Mouse (Mus musculus) heart, embryonic 15.5 days (tissue): ENCODE data around the gene Stim1. TPM values are rescaled to one million over a fixed set of nuclear protein-coding genes. Genes with fewer than 3 reads are reported as not detected.

Experiments used
- ATAC-seq: fragments of 200-750 bp; cut with Nextera tagmentation; replicated peaks from 2 replicates; pipeline ENCODE4 v1.8.0; 2017; ENCODE audit warnings: low read depth, moderate TSS enrichment; ENCODE audit not compliant: insufficient number of reproducible peaks, insufficient read depth, low FRiP score
- H3K27ac ChIP-seq: fragments of 300-500 bp; sonication (generic); 2 replicates; pipeline ENCODE4 v1.5.1; 2015; ENCODE audit warnings: mild to moderate bottlenecking, inconsistent platforms
- H3K27me3 ChIP-seq: fragments of 300-500 bp; sonication (generic); 2 replicates; pipeline ENCODE4 v1.6.1; 2015; ENCODE audit warnings: inconsistent platforms
- H3K36me3 ChIP-seq: fragments of 300-500 bp; sonication (generic); 2 replicates; pipeline ENCODE4 v1.6.1; 2015; ENCODE audit warnings: mild to moderate bottlenecking, inconsistent platforms
- H3K4me1 ChIP-seq: fragments of 300-500 bp; sonication (generic); replicated peaks from 2 replicates; pipeline ENCODE4 v1.6.1; 2015; ENCODE audit warnings: inconsistent platforms
- H3K4me2 ChIP-seq: fragments of 300-500 bp; sonication (generic); 2 replicates; pipeline ENCODE4 v1.6.1; 2015; ENCODE audit warnings: inconsistent platforms, mild to moderate bottlenecking, moderate library complexity
- H3K4me3 ChIP-seq: fragments of 300-500 bp; sonication (generic); 2 replicates; pipeline ENCODE4 v1.5.1; 2015; ENCODE audit warnings: mild to moderate bottlenecking, inconsistent platforms
- H3K9ac ChIP-seq: fragments of 300-500 bp; sonication (generic); 2 replicates; pipeline ENCODE4 v1.6.1; 2015; ENCODE audit warnings: mild to moderate bottlenecking, inconsistent platforms
- H3K9me3 ChIP-seq: fragments of 300-500 bp; sonication (generic); replicated peaks from 2 replicates; pipeline ENCODE4 v1.6.1; 2016; ENCODE audit warnings: inconsistent platforms
- WGBS: fragments of 180-500 bp; shearing (Covaris S2); methylation state at CpG from one replicate; pipeline ENCODE4 v1.1.7; 2015; ENCODE audit warnings: mixed read lengths; 5-methylcytosine and 5-hydroxymethylcytosine counted together
- polyA plus RNA-seq: library from polyadenylated mRNA; unstranded; fragments of >200 nt; fragmentation: Nextera tagmentation; extraction: Ambion mirVana; gene quantifications from 2 replicates; pipeline ENCODE4 v1.2.1, GENCODE M21; 2015

Gene Stim1
- polyA plus RNA-seq, 1 experiment from 2014 or later: 14.7 TPM

- no peaks in the 10 kb centered on the region for H3K4me1 ChIP-seq
- H3K4me3 ChIP-seq: no peak overlapping the region
- no peak overlapping the region for H3K4me2 ChIP-seq
- no peak overlapping the region for H3K9ac ChIP-seq
- WGBS: 83% methylated on average over 1 of the region's 1 CpGs
- H3K36me3 ChIP-seq: no peaks in the 10 kb centered on the region
- no peaks in the 10 kb centered on the region for H3K27me3 ChIP-seq
- ATAC-seq: no peak
- no peaks in the 10 kb centered on the region for H3K9me3 ChIP-seq
- no peak overlapping the region for H3K27ac ChIP-seq
These were observed 96.2 kb downstream of the Stim1 start for GRCm38 (mm10) chr7:102363853-102364252.

- no peak for ATAC-seq
- H3K36me3 ChIP-seq: no peaks in the 10 kb centered on the region
- H3K4me1 ChIP-seq: peaks cover 2% of the 10 kb centered on the region; the same call in 1 of the 2 replicates
- no peak overlapping the region for H3K27ac ChIP-seq
- no peak overlapping the region for H3K4me3 ChIP-seq
- H3K9me3 ChIP-seq: no peaks in the 10 kb centered on the region
- H3K4me2 ChIP-seq: no peak overlapping the region
- no peak overlapping the region for H3K9ac ChIP-seq
- WGBS: 24% methylated on average over 4 of the region's 4 CpGs
- no peaks in the 10 kb centered on the region for H3K27me3 ChIP-seq
These were observed 102.1 kb downstream of the Stim1 start for GRCm38 (mm10) chr7:102369661-102370060.

GRCm38 (mm10) chr7:102370526-102370925 lies 102.9 kb downstream of the Stim1 start:
- Histone ChIP-seq H3K9me3 (no peaks in the 10 kb centered on the region), H3K27ac (no peak overlapping the region), H3K9ac (no peak overlapping the region), H3K4me1 (peaks cover 2% of the 10 kb centered on the region; the same call in 1 of the 2 replicates), H3K4me2 (no peak overlapping the region), H3K36me3 (no peaks in the 10 kb centered on the region), H3K27me3 (no peaks in the 10 kb centered on the region), H3K4me3 (no peak overlapping the region)
- ATAC-seq: no peak
- 77% methylated on average over 5 of the region's 5 CpGs for WGBS

GRCm38 (mm10) chr7:102373382-102374072 lies 105.9 kb downstream of the Stim1 start:
- Histone ChIP-seq H3K4me2 (no peak overlapping the region), H3K4me1 (peaks cover 2% of the 10 kb centered on the region; the same call in 1 of the 2 replicates), H3K9me3 (no peaks in the 10 kb centered on the region), H3K27ac (no peak overlapping the region), H3K4me3 (no peak overlapping the region), H3K27me3 (no peaks in the 10 kb centered on the region), H3K9ac (no peak overlapping the region), H3K36me3 (no peaks in the 10 kb centered on the region)
- WGBS: 84% methylated on average over 3 of the region's 3 CpGs
- ATAC-seq: no peak

GRCm38 (mm10) chr7:102383221-102383620 lies 115.6 kb downstream of the Stim1 start:
- no peaks in the 10 kb centered on the region for H3K36me3 ChIP-seq
- no peaks in the 10 kb centered on the region for H3K9me3 ChIP-seq
- 80% methylated on average over 7 of the region's 7 CpGs for WGBS
- H3K9ac ChIP-seq: no peak overlapping the region
- peaks cover 2% of the 10 kb centered on the region; the same call in 1 of the 2 replicates for H3K4me1 ChIP-seq
- no peak for ATAC-seq
- no peaks in the 10 kb centered on the region for H3K27me3 ChIP-seq
- no peak overlapping the region for H3K4me2 ChIP-seq
- no peak overlapping the region for H3K27ac ChIP-seq
- H3K4me3 ChIP-seq: no peak overlapping the region

GRCm38 (mm10) chr7:102385973-102386372 lies 118.4 kb downstream of the Stim1 start:
- Histone ChIP-seq H3K27ac (no peak overlapping the region), H3K4me1 (peaks cover 9% of the 10 kb centered on the region; the same call in 1 of the 2 replicates), H3K4me3 (no peak overlapping the region), H3K9me3 (no peaks in the 10 kb centered on the region), H3K27me3 (no peaks in the 10 kb centered on the region), H3K36me3 (no peaks in the 10 kb centered on the region), H3K9ac (no peak overlapping the region), H3K4me2 (no peak overlapping the region)
- 71% methylated on average over 3 of the region's 3 CpGs for WGBS
- no peak for ATAC-seq

- H3K4me3 ChIP-seq: no peak overlapping the region
- 29% methylated on average over 5 of the region's 5 CpGs for WGBS
- H3K36me3 ChIP-seq: no peaks in the 10 kb centered on the region
- H3K4me1 ChIP-seq: peaks cover 9% of the 10 kb centered on the region; the same call in 1 of the 2 replicates
- H3K9ac ChIP-seq: no peak overlapping the region
- ATAC-seq: no peak
- H3K9me3 ChIP-seq: no peaks in the 10 kb centered on the region
- H3K27me3 ChIP-seq: no peaks in the 10 kb centered on the region
- H3K4me2 ChIP-seq: no peak overlapping the region
- H3K27ac ChIP-seq: no peak overlapping the region; the same call in 1 of the 2 replicates
These were observed 121.5 kb downstream of the Stim1 start for GRCm38 (mm10) chr7:102389082-102389481.

- Histone ChIP-seq H3K27ac (no peak overlapping the region), H3K4me2 (no peak overlapping the region), H3K4me3 (no peak overlapping the region), H3K9me3 (no peaks in the 10 kb centered on the region), H3K4me1 (peaks cover 5% of the 10 kb centered on the region; the same call in 1 of the 2 replicates), H3K9ac (no peak overlapping the region), H3K27me3 (no peaks in the 10 kb centered on the region), H3K36me3 (no peaks in the 10 kb centered on the region)
- no peak for ATAC-seq
- WGBS: 82% methylated on average over 2 of the region's 2 CpGs
These were observed 126.3 kb downstream of the Stim1 start for GRCm38 (mm10) chr7:102393898-102394297.

- WGBS: 56% methylated on average over 7 of the region's 7 CpGs
- no peaks in the 10 kb centered on the region for H3K27me3 ChIP-seq
- H3K4me1 ChIP-seq: no peaks in the 10 kb centered on the region; the same call in 1 of the 2 replicates
- no peak overlapping the region for H3K4me3 ChIP-seq
- no peaks in the 10 kb centered on the region for H3K9me3 ChIP-seq
- ATAC-seq: no peak
- no peaks in the 10 kb centered on the region for H3K36me3 ChIP-seq
- H3K9ac ChIP-seq: no peak overlapping the region
- H3K4me2 ChIP-seq: no peak overlapping the region
- no peak overlapping the region for H3K27ac ChIP-seq
These were observed 128.3 kb downstream of the Stim1 start for GRCm38 (mm10) chr7:102395894-102396293.

GRCm38 (mm10) chr7:102396331-102396730 lies 128.7 kb downstream of the Stim1 start:
- no peaks in the 10 kb centered on the region for H3K36me3 ChIP-seq
- no peak overlapping the region for H3K4me3 ChIP-seq
- no peaks in the 10 kb centered on the region; the same call in 1 of the 2 replicates for H3K4me1 ChIP-seq
- no peaks in the 10 kb centered on the region for H3K9me3 ChIP-seq
- no peak for ATAC-seq
- no peak overlapping the region for H3K27ac ChIP-seq
- H3K4me2 ChIP-seq: no peak overlapping the region
- H3K9ac ChIP-seq: no peak overlapping the region
- H3K27me3 ChIP-seq: no peaks in the 10 kb centered on the region
- WGBS: 90% methylated on average over 3 of the region's 3 CpGs

GRCm38 (mm10) chr7:102399180-102399731 lies 131.7 kb downstream of the Stim1 start:
- H3K27ac ChIP-seq: no peak overlapping the region
- H3K4me2 ChIP-seq: no peak overlapping the region
- no peaks in the 10 kb centered on the region; the same call in 1 of the 2 replicates for H3K4me1 ChIP-seq
- H3K36me3 ChIP-seq: no peaks in the 10 kb centered on the region
- no peak for ATAC-seq
- WGBS: 81% methylated on average over 3 of the region's 3 CpGs
- H3K9me3 ChIP-seq: no peaks in the 10 kb centered on the region
- no peaks in the 10 kb centered on the region for H3K27me3 ChIP-seq
- H3K4me3 ChIP-seq: no peak overlapping the region
- no peak overlapping the region for H3K9ac ChIP-seq

GRCm38 (mm10) chr7:102404118-102404517 lies 136.5 kb downstream of the Stim1 start:
- H3K4me2 ChIP-seq: no peak overlapping the region
- 91% methylated on average over 2 of the region's 2 CpGs for WGBS
- no peak for ATAC-seq

More at GRCm38 (mm10) chr7:102404118-102404517, 136.5 kb downstream of the Stim1 start:
- Histone ChIP-seq H3K9ac (no peak overlapping the region), H3K4me1 (no peaks in the 10 kb centered on the region), H3K9me3 (no peaks in the 10 kb centered on the region), H3K4me3 (no peak overlapping the region), H3K36me3 (no peaks in the 10 kb centered on the region), H3K27ac (no peak overlapping the region), H3K27me3 (no peaks in the 10 kb centered on the region)
